Mouse (Mus musculus) urinary bladder, postnatal 14 days (tissue): ENCODE measurements around the gene Ccdc155.
A peak's percentile ranks its signal among the peaks of the same experiment; 100 is the strongest.
"Not testable (repeated sequence)": the region's sequence is repeated elsewhere in the genome, so short reads cannot be mapped to it uniquely, and the experiment has no call there.

Experiments used
- DNase-seq: peaks from one replicate; pipeline ENCODE4 v3.0.0; 2021; ENCODE audit warnings: low spot score

Gene Ccdc155

DNA sequence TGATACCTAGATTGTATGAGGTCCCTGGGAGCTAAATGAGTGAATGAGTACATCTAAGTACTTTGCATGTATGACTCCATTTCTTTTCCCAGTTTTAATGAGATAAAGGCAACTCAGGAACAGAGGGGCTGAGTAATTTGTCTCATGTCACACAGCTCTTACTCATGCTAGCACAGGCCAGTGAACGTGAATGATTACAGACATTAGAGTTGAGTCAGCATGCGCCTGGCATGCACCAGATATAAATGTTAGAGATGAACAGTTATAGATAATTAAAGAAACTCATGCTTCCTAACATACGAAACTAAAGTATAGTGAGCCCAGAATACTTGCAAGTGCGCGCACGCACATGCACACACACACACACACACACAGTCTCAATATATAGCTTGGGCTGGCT lies 14.5 kb downstream of the Ccdc155 start:
- DNase-seq, result no peak

DNA sequence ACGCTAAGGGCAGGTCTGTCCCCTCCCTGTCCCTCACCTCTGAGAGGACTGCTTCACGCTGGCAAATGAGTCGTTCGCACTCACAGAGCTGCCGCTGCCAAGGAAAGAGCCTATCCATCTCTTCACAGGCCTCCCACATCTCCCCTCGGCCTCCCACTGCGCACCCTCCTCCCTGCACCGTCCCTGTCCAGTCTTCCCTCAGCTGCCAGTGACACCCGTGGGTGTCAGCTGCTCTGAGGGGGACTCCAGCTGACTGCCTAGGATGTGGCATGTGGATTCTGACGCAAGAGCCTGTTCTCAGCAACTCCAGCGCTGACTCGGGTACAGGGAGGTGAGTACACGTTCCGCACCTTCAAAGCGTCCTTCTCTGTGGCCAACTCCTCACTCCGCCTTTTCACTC lies 15.1 kb downstream of the Ccdc155 start:
- no peak for DNase-seq

DNA sequence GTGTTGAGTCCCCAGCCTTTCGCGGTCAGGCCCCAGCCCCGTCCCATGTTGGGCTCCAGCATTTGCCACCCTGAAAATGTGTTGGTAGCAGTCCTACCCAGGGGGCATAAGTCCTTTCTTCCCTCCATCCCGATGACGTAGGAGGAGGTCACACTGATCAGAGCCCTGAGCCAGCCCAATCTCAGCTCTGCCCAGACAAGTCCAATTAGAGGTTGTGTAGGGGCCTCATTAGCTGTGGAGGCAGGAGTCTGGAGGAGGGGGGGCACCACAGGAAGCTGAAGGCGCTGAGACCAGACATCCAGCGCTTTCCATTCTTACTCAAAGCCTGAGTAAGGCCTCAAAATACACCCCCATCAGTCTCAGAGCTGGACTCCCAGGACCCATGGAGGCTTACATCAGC lies 18.8 kb downstream of the Ccdc155 start:
- no peak for DNase-seq

DNA sequence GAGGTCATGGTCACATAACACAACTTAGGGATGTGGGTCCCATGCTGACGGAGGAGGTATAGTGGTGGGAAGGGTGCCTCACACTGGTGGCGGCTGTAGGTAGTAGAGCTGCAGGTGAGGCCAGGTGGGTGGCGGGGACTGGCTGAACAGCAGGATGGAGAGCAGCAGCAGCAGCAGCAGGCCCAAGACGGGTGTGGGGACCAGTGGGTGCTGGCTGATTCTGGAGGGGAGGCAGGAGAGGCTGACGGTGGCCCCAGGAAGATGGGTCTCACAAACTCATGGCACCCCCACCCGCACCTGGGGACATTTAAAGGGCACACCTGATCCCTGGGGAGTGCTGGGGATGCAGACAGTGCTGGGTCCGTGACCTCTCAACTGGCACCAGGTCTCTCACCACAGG lies 21.0 kb downstream of the Ccdc155 start:
- no peak for DNase-seq

DNA sequence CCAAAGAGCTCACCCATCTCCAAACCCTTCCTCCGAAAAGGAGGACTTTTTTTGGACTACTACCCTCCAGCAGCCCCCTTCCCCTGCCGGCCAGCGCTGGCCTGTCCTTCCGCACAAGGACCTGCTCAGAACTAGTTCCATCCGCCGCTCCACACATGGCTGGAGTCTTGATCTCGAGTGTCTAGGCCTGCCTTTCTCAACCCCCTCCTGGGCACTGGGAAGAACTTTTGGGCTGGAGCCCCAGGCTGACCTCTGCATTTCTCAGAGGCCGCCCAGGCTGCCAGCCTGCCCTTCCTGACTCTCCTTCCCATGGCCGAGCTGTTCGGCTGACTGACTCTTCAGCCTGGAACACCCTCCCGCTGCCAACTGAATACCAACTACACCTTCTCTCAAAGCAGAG lies 22.1 kb downstream of the Ccdc155 start:
- no peak for DNase-seq

DNA sequence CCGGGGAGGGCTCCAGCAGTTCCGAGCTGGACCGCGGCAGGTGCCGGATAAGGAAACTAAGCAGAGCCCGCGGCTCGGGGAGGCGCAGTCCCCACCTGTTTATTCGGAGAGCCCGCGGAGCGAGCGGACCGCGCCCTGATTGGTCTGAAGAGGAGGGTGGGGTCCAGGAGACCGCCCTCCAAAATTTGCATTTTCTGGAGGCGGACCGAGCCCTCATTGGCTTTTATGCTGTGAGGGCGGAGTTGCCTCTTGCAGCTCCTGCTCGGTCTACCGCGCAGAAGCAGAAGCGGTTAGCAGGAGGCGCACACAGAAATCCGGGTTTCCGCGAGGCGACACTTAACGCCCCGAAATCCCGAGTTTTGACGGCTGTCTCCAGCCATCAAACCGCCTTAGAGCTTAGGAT lies 22.5 kb downstream of the Ccdc155 start:
- peak; percentile 89 for DNase-seq

DNA sequence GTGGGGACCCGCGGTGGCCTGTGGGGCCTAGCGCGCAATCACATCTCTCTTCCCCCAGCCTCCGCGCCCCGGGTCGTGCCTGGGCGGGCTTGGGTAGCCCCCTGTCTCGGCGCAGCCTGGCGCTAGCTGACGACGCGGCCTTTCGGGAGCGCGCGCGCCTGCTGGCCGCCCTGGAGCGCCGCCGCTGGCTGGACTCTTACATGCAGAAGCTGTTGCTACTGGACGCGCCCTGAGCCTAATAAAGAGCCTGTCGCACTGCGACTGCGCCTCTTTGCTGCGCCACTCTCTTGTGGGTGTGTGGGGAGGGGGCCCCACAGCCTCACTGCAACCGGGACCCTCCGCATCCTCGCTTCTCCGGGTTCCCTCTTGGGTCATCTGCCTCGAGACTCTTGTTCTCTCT lies 23.2 kb downstream of the Ccdc155 start:
- DNase-seq, result no peak

DNA sequence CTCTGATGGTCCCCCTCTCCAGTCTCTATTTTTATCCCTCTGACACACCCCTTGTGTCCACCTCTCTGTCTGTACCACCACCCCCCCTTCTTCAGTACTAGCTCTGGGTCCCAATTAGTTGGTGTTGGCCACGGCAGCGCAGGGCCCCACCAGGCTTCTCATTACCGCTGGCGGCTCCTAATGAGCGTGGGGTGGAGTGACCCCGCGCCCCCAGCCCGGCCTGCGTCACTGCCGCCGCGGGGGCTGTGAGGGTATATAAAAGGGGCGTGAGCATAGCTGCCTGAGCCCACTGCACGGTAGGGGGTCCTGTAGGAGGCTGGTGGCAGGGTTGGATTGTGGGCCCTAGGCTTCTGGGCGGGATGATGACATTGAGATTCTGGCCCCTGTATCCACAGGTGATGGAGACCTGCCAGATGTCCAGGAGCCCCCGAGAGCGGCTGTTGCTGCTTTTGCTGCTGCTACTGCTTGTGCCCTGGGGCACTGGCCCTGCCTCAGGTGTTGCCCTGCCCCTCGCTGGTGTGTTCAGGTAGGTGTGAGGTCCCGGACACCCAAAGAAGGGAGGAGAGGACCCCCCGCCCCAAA lies 23.7 kb downstream of the Ccdc155 start, which contains the start of gene Pth2:
TSS of gene Pth2 (plus strand) at position 100 of the 582 bp plus-strand sequence.
- DNase-seq, result no peak

DNA sequence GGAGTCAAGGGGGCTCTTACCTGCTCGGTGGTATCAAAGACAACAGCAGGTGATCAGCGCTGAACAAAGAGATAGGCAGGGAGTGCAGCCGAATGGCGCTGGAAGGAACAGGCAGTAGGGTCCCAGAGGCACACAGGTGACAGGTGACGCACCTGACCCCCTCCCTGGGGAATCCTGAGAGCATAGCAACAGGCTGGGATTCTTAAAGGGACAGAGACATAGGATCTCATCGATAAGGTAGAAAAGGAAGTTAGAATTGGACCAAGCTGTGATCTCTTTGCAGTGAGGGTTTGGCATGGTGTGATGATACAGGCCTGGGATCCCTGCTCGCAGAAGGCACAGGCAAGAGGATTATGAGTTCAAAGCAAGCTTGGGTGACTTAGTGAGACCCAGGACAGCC lies 25.2 kb downstream of the Ccdc155 start, which contains the start of gene Gfy:
TSS of gene Gfy (minus strand) at position 101 of the 400 bp plus-strand sequence.
- no peak for DNase-seq

DNA sequence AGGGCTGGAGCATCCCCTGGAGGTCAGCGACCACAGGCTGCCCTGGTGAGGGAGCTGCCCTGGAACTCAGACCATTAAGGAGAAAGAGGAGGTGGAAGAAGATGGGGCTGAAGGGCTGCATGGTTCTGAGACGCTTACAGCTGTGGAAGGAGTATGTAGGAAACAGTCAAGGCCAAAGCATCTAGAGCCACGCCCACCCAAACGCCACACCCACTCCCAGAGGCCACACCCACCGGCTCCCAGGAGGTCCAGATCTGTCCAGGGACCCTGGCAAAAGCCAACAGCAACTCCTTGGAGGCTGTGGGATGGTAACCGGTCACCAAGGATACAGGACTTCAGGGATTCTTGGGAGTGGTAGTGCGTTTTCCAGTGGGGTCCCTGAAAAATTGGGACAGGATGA lies 26.1 kb downstream of the Ccdc155 start:
- no peak for DNase-seq

DNA sequence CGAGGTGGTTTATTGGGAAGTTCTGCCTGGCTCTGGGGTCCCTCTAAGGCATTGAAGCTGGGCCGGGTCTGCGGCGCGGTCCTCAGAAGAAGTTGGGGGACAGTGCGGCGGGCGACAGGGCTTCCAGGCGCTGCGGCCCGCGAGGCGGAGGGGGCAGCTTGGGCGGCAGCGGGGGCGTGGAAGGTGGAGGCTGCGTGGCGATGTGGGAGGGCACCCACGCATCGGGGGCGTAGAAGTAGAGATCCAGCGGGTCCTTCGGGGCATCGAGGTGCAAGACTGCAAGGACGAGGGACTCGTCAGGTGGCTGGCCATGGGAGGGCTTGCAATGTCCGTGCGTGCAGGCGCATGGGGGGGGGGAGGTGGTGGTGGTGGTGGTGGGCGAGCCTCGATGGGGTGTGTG lies 28.3 kb downstream of the Ccdc155 start:
- DNase-seq, result no peak

DNA sequence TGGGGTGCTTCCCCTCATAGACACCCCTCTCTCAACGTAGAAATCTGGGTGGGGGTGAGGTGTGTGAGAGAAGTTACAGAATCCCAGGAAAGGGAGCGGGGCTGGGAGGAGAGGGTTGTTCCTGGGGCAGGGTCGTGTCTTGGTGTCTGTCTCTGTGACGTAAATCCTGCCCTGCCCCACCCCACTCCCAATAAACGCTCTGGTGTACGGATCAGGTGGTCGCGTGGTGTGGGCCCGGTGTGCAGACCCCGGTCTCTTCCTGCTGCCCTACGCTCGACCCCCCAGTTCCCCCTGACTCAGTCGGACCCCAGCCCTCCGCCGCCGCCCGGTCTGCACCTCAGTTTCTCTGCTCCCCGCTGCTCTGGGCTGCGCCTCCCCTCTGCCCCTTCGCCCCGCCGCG lies 28.8 kb downstream of the Ccdc155 start:
- DNase-seq, result no peak

DNA sequence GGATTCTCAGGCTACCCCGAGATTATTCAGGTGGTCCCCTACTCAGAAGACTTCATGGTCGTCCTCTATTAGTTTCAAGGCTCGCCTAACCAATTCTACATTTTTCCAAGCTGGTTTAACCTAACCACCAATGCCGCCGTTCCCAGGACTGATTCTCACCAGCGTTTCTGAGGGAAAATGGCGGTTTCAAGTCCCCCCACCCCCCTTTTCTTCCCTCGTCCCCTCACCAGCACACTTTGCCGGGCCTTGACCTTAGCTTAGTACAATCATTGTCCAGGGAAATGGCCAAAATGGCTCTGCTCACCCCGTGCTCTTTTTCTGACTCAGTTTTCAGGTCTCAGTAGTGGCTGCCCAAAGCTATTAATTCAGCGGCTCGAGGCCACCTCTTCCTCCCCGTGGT lies 29.3 kb downstream of the Ccdc155 start:
- DNase-seq, result no peak

DNA sequence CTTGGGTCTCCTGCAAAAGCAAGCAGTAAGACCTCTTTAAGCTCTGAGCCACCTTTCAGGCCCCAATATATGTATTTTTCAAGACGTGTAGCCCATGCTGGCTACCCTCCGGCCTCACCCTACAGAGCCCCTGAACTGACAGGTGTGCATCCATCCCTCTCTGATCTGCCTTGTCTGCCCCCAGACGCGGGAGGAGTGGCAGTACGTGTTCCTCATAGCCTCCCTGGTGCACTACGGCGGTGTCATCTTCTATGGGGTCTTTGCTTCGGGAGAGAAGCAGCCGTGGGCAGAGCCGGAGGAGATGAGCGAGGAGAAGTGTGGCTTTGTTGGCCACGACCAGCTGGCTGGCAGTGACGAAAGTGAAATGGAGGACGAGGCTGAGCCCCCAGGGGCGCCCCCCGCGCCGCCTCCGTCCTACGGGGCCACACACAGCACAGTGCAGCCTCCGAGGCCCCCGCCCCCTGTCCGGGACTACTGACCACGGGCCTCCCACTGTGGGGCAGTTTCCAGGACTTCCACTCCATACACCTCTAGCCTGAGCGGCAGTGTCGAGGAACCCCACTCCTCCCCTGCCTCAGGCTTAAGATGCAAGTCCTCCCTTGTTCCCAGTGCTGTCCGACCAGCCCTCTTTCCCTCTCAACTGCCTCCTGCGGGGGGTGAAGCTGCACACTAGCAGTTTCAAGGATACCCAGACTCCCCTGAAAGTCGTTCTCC lies 30.0 kb downstream of the Ccdc155 start:
- DNase-seq, result no peak

DNA sequence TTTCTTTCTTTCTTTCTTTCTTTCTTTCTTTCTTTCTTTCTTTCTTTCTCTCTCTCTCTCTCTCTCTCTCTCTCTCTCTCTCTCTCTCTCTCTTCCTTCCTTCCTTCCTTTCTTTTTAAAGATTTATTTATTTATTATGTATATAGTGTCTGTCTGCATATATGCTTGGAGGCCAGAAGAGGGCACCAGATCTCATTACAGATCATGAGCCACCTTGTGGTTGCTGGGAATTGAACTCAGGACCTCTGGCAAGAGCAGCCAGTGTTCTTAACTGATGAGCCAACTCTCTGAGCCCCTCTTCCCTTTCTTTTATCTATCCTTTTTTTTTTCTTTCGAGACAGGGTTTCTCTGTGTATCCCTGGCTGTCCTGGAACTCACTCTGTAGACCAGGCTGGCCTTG lies 30.9 kb downstream of the Ccdc155 start:
- not testable (repeated sequence) for DNase-seq

DNA sequence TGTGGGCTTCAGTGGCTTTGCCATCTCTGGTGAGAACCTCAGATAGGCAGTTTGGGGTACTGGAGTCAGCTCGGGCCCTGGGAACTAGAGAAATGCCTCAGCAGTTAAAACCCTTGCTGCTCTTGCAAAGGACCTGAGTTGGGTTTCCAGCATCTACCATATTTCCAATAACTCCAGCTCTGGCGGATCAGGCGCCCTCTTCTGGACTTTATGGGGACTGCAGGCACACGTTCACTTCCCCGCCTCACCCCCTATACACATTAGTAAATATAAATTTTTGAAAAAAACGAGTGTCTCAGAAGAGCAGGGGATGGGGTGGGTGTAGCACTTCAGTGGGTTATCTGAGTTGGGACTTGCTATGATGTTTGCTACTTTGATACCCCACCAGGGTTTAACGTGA lies 31.7 kb downstream of the Ccdc155 start:
- DNase-seq, result no peak

DNA sequence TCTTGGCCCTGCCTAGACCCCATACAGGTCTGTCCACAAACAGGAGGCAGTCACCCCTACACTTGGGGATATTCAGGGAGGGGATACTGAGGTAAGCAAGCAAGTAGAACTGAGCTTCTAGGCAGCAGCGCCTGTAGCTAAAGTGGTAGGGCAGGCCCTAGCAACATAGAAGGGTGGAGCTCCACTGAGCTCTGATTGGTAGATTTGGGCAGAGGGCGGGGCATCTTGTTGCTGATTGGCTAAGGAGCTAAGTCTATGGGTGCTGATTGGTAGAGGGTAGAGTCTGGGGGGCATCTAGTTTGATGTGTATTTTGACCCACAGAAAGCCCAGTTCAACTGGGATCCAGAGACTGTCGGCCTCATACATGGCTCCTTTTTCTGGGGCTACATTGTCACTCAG lies 35.2 kb downstream of the Ccdc155 start:
- no peak for DNase-seq

DNA sequence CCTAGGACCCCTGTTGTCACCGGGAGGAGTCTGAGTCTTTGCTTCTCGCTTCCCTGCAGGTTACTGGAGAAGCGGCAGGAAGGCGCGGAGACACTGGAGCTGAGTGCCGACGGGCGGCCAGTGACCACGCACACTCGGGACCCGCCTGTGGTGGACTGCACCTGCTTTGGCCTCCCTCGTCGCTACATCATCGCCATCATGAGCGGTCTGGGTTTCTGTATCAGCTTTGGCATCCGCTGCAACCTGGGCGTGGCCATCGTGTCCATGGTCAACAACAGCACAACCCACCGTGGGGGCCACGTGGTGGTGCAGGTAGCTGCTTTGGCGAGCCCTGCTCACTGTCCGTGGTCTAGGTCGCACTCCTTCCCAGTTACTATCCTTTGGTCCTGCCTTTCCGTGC lies 36.0 kb downstream of the Ccdc155 start:
- DNase-seq, result no peak

DNA sequence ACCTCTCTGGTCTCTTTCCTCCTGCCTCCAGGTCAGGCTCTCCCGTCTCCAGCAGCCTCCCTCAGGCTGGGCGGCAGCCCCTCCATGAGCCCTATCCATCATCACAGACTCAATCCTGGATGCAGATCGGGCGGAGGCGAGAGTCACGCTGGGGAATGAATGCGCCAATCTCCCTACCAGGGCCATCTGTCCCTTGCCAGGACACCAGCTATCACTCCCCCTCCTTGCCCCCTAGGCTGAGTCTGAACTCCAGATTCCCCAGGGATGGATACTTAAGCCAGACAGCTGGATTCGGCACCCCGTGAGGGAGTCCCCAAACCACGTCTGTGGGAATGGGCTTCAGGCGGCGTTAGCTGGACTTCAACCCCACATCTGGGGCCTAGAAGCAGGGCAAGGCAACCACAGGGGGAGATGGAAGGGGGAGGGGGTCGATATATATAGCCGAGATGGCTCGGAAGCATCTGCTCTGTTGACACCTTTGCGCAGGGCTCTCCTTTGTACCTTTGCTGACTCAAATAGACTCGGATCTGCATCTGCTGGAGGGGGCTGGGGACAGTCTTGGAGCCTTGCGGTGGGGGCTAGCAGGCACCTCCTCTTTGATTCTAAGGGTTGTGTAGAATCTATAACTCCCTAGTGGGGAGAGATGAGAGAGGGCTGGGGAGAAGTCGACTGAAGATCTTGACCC lies 36.8 kb downstream of the Ccdc155 start:
- no peak for DNase-seq

DNA sequence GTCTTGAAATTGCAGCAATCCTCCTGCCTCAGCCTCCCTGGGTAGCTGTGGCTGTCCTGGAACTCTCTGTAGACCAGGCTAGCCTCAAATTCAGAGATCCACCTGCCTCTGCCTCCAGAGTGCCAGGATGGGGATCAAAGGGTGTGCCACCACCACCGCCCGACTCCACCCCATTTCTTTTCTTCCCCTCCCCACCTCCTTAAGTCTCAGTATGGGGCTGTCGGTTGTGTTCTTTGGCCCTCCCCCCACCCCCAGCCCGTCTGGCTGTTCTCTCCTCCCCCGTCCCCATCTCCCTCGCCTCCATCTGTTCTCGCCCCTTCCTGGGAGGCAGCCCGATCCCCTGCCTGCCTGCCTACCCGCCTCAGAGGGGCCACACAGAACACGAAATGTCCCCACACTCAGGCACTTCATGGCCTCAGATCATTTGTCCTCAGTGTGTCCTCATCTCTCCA lies 37.7 kb downstream of the Ccdc155 start:
- no peak for DNase-seq

DNA sequence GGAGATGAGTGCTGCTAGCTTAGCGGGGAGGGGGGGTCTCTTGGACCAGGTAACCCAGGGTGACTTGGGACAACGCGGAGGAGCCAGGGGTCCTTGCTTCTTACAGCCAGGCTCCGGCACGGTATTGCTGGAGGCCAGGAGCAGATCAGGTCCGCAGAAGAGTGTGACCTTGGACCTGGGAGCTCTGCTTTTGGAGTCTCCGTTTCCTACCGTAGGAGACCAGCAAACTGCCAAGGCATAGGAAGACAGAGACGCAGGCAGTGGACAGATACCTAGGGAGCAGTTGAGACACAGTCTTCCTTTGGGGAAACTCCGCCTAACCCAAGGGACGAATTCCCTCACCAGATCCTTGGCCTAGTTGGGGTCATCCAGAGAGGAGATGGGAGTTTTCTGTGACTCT lies 39.0 kb downstream of the Ccdc155 start:
- no peak for DNase-seq

DNA sequence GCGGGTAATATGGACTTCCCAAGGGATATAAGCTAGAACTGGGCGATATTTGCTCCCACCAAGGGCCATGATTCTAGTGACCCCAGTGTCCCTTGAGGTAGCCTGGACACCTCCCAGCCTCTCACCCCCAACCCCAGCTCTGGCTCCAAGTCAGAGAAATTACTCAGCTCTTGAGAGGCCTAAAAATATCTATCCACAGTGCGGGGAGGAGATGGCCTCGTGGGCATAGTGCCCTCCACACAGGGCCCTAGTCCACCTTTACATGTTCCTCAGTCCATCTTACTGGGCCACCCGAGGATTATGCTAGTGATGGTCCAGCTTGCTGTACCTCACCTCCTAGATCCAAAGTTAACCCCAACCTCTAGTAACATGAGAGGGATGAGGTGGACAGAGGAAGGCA lies 39.9 kb downstream of the Ccdc155 start:
- no peak for DNase-seq

DNA sequence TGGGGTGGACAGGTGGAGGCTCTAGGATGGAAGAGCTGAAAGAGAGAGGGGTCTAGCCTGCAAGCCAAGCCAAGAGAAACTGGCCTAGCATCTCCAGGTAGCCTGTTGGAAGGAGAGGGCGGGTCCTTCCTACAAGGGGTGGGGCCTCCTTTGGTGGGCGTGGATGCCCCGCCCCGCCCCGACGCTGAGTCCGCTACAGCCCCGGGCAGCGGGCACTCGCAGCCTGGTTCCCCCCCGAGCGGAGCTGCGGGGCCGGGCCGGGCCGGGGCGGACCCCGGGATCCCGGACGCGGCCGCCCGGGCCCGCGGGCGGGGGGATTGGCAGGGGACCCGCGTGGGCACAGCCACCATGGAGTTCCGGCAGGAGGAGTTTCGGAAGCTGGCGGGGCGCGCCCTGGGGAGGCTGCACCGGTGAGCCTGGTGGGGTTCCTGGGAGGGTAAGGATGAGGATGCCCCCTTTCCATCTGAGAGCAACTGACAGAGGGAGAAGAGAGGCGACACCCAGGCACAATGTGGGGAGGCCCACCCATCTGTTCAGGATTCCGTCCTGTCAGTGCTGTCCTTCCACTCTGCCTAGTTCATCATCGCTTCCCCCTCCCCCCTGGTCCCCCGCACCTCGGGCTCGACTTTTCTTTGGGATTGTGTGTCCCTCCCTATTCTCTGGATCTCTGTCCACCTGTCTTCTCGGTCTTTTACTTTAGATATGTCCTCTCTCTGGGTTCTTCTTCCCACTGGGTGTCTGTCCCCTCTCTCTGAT lies 40.8 kb downstream of the Ccdc155 start, which contains the start of gene Slc17a7:
TSS of gene Slc17a7 (plus strand) at position 215 of the 756 bp plus-strand sequence.
- peak; percentile 38 for DNase-seq
